Mouse (Mus musculus): ENCODE measurements at regions not wholly inside any gene's neighbourhood (a gene's known extent, or its start where the extent isn't known, plus 50 kb on each side); places are given as distances from the start of the nearest gene placed in this dataset.
"Not testable (repeated sequence)": the region's sequence is repeated elsewhere in the genome, so short reads cannot be mapped to it uniquely, and the experiment has no call there.

- no peak overlapping the region for H3K9ac ChIP-seq (replicated peaks)
- no peak overlapping the region for H3K4me2 ChIP-seq
- H3K9me3 ChIP-seq: no peaks in the 10 kb centered on the region
- no peak overlapping the region for H3K27ac ChIP-seq
- H3K36me3 ChIP-seq: no peaks in the 10 kb centered on the region
- H3K27me3 ChIP-seq: no peaks in the 10 kb centered on the region
- H3K4me1 ChIP-seq (replicated peaks): no peaks in the 10 kb centered on the region
- no peak overlapping the region for H3K4me3 ChIP-seq (replicated peaks)
- no peak for ATAC-seq (ENCODE audit: insufficient number of reproducible peaks, insufficient read depth, low FRiP score, low TSS enrichment, low read depth)
- WGBS: 85% methylated on average over 3 of the region's 3 CpGs
Measured at GRCm38 (mm10) chr9:32958716-32959115, 322.7 kb downstream of the Ets1 start.

GRCm38 (mm10) chr9:32959468-32959867 lies 323.4 kb downstream of the Ets1 start:
- H3K4me1 ChIP-seq (replicated peaks); H3K27ac ChIP-seq; H3K4me2 ChIP-seq; H3K4me3 ChIP-seq (replicated peaks); H3K9me3 ChIP-seq; ATAC-seq (ENCODE audit: insufficient number of reproducible peaks, insufficient read depth, low FRiP score, low TSS enrichment, low read depth); H3K9ac ChIP-seq (replicated peaks); H3K36me3 ChIP-seq; H3K27me3 ChIP-seq: not testable (repeated sequence)

- WGBS: 89% methylated on average over 5 of the region's 5 CpGs
- no peak overlapping the region for H3K4me2 ChIP-seq
- H3K27me3 ChIP-seq: no peaks in the 10 kb centered on the region
- ATAC-seq (ENCODE audit: insufficient number of reproducible peaks, insufficient read depth, low FRiP score, low TSS enrichment, low read depth): no peak
- H3K4me1 ChIP-seq (replicated peaks): no peaks in the 10 kb centered on the region
- H3K4me3 ChIP-seq (replicated peaks): no peak overlapping the region
- H3K27ac ChIP-seq: no peak overlapping the region
- H3K9ac ChIP-seq (replicated peaks): no peak overlapping the region
- no peaks in the 10 kb centered on the region for H3K36me3 ChIP-seq
- no peaks in the 10 kb centered on the region for H3K9me3 ChIP-seq
Measured at GRCm38 (mm10) chr9:32962679-32963205, 326.7 kb downstream of the Ets1 start.

GRCm38 (mm10) chr9:32968446-32968845 lies 332.4 kb downstream of the Ets1 start:
- Histone ChIP-seq H3K9me3 (no peaks in the 10 kb centered on the region), H3K4me3 (replicated peaks) (no peak overlapping the region), H3K4me1 (replicated peaks) (peaks cover 39% of the 10 kb centered on the region), H3K27me3 (no peaks in the 10 kb centered on the region), H3K27ac (no peak overlapping the region), H3K36me3 (no peaks in the 10 kb centered on the region), H3K9ac (replicated peaks) (no peak overlapping the region), H3K4me2 (no peak overlapping the region)
- 50% methylated on average over 2 of the region's 2 CpGs for WGBS
- ATAC-seq (ENCODE audit: insufficient number of reproducible peaks, insufficient read depth, low FRiP score, low TSS enrichment, low read depth): no peak

- Histone ChIP-seq H3K4me1 (replicated peaks) (peaks cover 42% of the 10 kb centered on the region), H3K36me3 (no peaks in the 10 kb centered on the region), H3K4me2 (no peak overlapping the region), H3K4me3 (replicated peaks) (no peak overlapping the region), H3K27me3 (no peaks in the 10 kb centered on the region), H3K9me3 (no peaks in the 10 kb centered on the region), H3K9ac (replicated peaks) (no peak overlapping the region), H3K27ac (peak overlapping the region; percentile 82)
- ATAC-seq (ENCODE audit: insufficient number of reproducible peaks, insufficient read depth, low FRiP score, low TSS enrichment, low read depth): no peak
- WGBS: 50% methylated on average over 5 of the region's 5 CpGs
Measured at GRCm38 (mm10) chr9:32971421-32971820, 335.4 kb downstream of the Ets1 start.

GRCm38 (mm10) chr9:32971926-32972325 lies 335.9 kb downstream of the Ets1 start:
- WGBS: 64% methylated on average over 7 of the region's 7 CpGs
- Histone ChIP-seq H3K27ac (peak overlapping the region; percentile 82), H3K4me3 (replicated peaks) (no peak overlapping the region), H3K4me2 (no peak overlapping the region), H3K9me3 (no peaks in the 10 kb centered on the region), H3K9ac (replicated peaks) (no peak overlapping the region), H3K4me1 (replicated peaks) (peaks cover 42% of the 10 kb centered on the region), H3K27me3 (no peaks in the 10 kb centered on the region), H3K36me3 (no peaks in the 10 kb centered on the region)
- ATAC-seq (ENCODE audit: insufficient number of reproducible peaks, insufficient read depth, low FRiP score, low TSS enrichment, low read depth): no peak

GRCm38 (mm10) chr9:32972431-32973052 lies 336.5 kb downstream of the Ets1 start:
- no peak overlapping the region for H3K9ac ChIP-seq (replicated peaks)
- H3K9me3 ChIP-seq: no peaks in the 10 kb centered on the region
- H3K4me3 ChIP-seq (replicated peaks): no peak overlapping the region
- H3K4me2 ChIP-seq: peak overlapping the region; percentile 13; the same call in 1 of the 2 replicates
- ATAC-seq (ENCODE audit: insufficient number of reproducible peaks, insufficient read depth, low FRiP score, low TSS enrichment, low read depth): peak; percentile 56; the same call in 1 of the 2 replicates
- 17% methylated on average over 7 of the region's 7 CpGs for WGBS
- peak overlapping the region; percentile 82; the same call in 1 of the 2 replicates for H3K27ac ChIP-seq
- H3K27me3 ChIP-seq: no peaks in the 10 kb centered on the region
- H3K4me1 ChIP-seq (replicated peaks): peaks cover 42% of the 10 kb centered on the region
- H3K36me3 ChIP-seq: no peaks in the 10 kb centered on the region

- Histone ChIP-seq H3K9ac (replicated peaks) (no peak overlapping the region), H3K4me3 (replicated peaks) (no peak overlapping the region), H3K27ac (no peak overlapping the region), H3K27me3 (no peaks in the 10 kb centered on the region), H3K4me2 (no peak overlapping the region), H3K9me3 (no peaks in the 10 kb centered on the region), H3K36me3 (no peaks in the 10 kb centered on the region), H3K4me1 (replicated peaks) (peaks cover 25% of the 10 kb centered on the region)
- no peak for ATAC-seq (ENCODE audit: insufficient number of reproducible peaks, insufficient read depth, low FRiP score, low TSS enrichment, low read depth)
- WGBS: 89% methylated on average over 7 of the region's 7 CpGs
Measured at GRCm38 (mm10) chr9:32977732-32978131, 341.7 kb downstream of the Ets1 start.

GRCm38 (mm10) chr9:32980846-32981245 lies 344.8 kb downstream of the Ets1 start:
- Histone ChIP-seq H3K27ac (no peak overlapping the region), H3K4me2 (no peak overlapping the region), H3K9ac (replicated peaks) (no peak overlapping the region), H3K27me3 (no peaks in the 10 kb centered on the region), H3K36me3 (no peaks in the 10 kb centered on the region), H3K9me3 (no peaks in the 10 kb centered on the region), H3K4me1 (replicated peaks) (peaks cover 32% of the 10 kb centered on the region), H3K4me3 (replicated peaks) (no peak overlapping the region)
- ATAC-seq (ENCODE audit: insufficient number of reproducible peaks, insufficient read depth, low FRiP score, low TSS enrichment, low read depth): no peak

GRCm38 (mm10) chr9:32983182-32983581 lies 347.2 kb downstream of the Ets1 start:
- no peaks in the 10 kb centered on the region for H3K27me3 ChIP-seq
- H3K4me3 ChIP-seq (replicated peaks): no peak overlapping the region
- peaks cover 53% of the 10 kb centered on the region for H3K4me1 ChIP-seq (replicated peaks)
- H3K27ac ChIP-seq: no peak overlapping the region
- WGBS: 48% methylated on average over 2 of the region's 2 CpGs
- H3K9me3 ChIP-seq: no peaks in the 10 kb centered on the region
- ATAC-seq (ENCODE audit: insufficient number of reproducible peaks, insufficient read depth, low FRiP score, low TSS enrichment, low read depth): no peak
- H3K9ac ChIP-seq (replicated peaks): no peak overlapping the region
- H3K36me3 ChIP-seq: no peaks in the 10 kb centered on the region
- no peak overlapping the region for H3K4me2 ChIP-seq

- Histone ChIP-seq H3K9me3 (no peaks in the 10 kb centered on the region), H3K27me3 (no peaks in the 10 kb centered on the region), H3K4me2 (peak overlapping the region; percentile 49), H3K27ac (peak overlapping the region; percentile 95), H3K4me1 (replicated peaks) (peaks cover 37% of the 10 kb centered on the region), H3K36me3 (no peaks in the 10 kb centered on the region), H3K9ac (replicated peaks) (0 out of 2 replicates have a peak overlapping the region, but pooled peaks have one; percentile 27), H3K4me3 (replicated peaks) (peak overlapping the region; percentile 15)
- 14% methylated on average over 9 of the region's 9 CpGs for WGBS
- ATAC-seq (ENCODE audit: insufficient number of reproducible peaks, insufficient read depth, low FRiP score, low TSS enrichment, low read depth): peak; percentile 93
Measured at GRCm38 (mm10) chr9:32986836-32987673, 351.0 kb downstream of the Ets1 start.

All from limb, embryonic 12.5 days (tissue).